In genomic region chr11:20329711-20330110, GRCm38 (mm10) we compare ENCODE assay signal across 10 mouse cellular contexts. TPM values are rescaled to one million over a fixed set of nuclear protein-coding genes. Genes with fewer than 3 reads are reported as not detected.
DNase-seq lines count a peak whose midpoint lies in the region; ATAC-seq and TF ChIP-seq lines count a peak whose summit lies in the region.
"Had no signal": no experiment of that assay in that cellular context is flagged by ENCODE, and none has a peak within 500 bp of the region (broad histone marks: within the 10 kb centered on the region; RNA-seq: fewer than 3 reads in every experiment).

No protein-coding gene starts in this region.

- TF ChIP-seq CTCF in lung, adult 2 months (IDR thresholded peaks at IDR 0.05; ENCODE audit: insufficient read depth, low read length) = no peak
- TF ChIP-seq CTCF in hindbrain, postnatal 0 days (IDR thresholded peaks at IDR 0.05; ENCODE audit: low read depth) = no peak

- 79% methylated on average over 5 of the region's 5 CpGs for WGBS in lung, embryonic 15.5 days
- 72% methylated on average over 5 of the region's 5 CpGs for WGBS in lung, adult 2 months
- 97% methylated on average over 5 of the region's 5 CpGs for WGBS in forebrain, embryonic 14.5 days
- WGBS in hindbrain, postnatal 0 days = 85% methylated on average over 5 of the region's 5 CpGs
- WGBS in neural tube, embryonic 14.5 days = 86% methylated on average over 5 of the region's 5 CpGs

- H3K4me1 ChIP-seq in lung, embryonic 15.5 days = peaks cover 30% of the 10 kb centered on the region
- no peaks in the 10 kb centered on the region for H3K4me1 ChIP-seq in lung, adult 2 months (ENCODE audit: control insufficient read depth, insufficient read depth, low read length)
- peaks cover 26% of the 10 kb centered on the region for H3K4me1 ChIP-seq in forebrain, embryonic 14.5 days (ENCODE audit: control insufficient read depth, insufficient read depth, low read length)
- peaks cover 15% of the 10 kb centered on the region for H3K4me1 ChIP-seq in hindbrain, postnatal 0 days (ENCODE audit: insufficient read depth, low read length)
- H3K4me1 ChIP-seq in neural tube, embryonic 14.5 days (ENCODE audit: control insufficient read depth, insufficient read depth, low read length) = peaks cover 7% of the 10 kb centered on the region

- no peak overlapping the region for H3K4me3 ChIP-seq in lung, embryonic 15.5 days
- H3K4me3 ChIP-seq in lung, adult 2 months (replicated peaks; ENCODE audit: extremely low read depth, low read depth, low read length) = no peak overlapping the region
- H3K4me3 ChIP-seq in forebrain, embryonic 14.5 days (ENCODE audit: low read depth, low read length) = no peak overlapping the region
- peak overlapping the region; percentile 80 for H3K4me3 ChIP-seq in hindbrain, postnatal 0 days (ENCODE audit: low read length)
- H3K4me3 ChIP-seq in neural tube, embryonic 14.5 days (ENCODE audit: low read depth, low read length) = peak overlapping the region; percentile 11; the same call in 1 of the 2 replicates

- TF ChIP-seq POLR2A in lung, adult 2 months (IDR thresholded peaks at IDR 0.05; ENCODE audit: borderline replicate concordance, extremely low read depth, low read depth, low read length) = no peak

- H3K4me2 ChIP-seq in lung, embryonic 15.5 days = peak overlapping the region; percentile 92
- peak overlapping the region; percentile 64 for H3K4me2 ChIP-seq in forebrain, embryonic 14.5 days (ENCODE audit: low read length)
- peak overlapping the region; percentile 78 for H3K4me2 ChIP-seq in hindbrain, postnatal 0 days (ENCODE audit: low read depth, low read length)
- H3K4me2 ChIP-seq in neural tube, embryonic 14.5 days (ENCODE audit: low read depth, low read length) = peak overlapping the region; percentile 76; the same call in 1 of the 2 replicates

- no peaks in the 10 kb centered on the region for H3K36me3 ChIP-seq in lung, embryonic 15.5 days
- H3K36me3 ChIP-seq in forebrain, embryonic 14.5 days (ENCODE audit: control insufficient read depth, insufficient read depth, low read length) = no peaks in the 10 kb centered on the region
- no peaks in the 10 kb centered on the region for H3K36me3 ChIP-seq in hindbrain, postnatal 0 days (ENCODE audit: insufficient read depth, low read length)
- H3K36me3 ChIP-seq in neural tube, embryonic 14.5 days (ENCODE audit: control insufficient read depth, insufficient read depth, low read length) = no peaks in the 10 kb centered on the region
- H3K36me3 ChIP-seq: heart, embryonic 10.5 days had no signal

- no peak for DNase-seq in lung, adult 2 months
- no peak for DNase-seq in forebrain, embryonic 14.5 days (ENCODE audit: low spot score)
- DNase-seq in hindbrain, postnatal 0 days (ENCODE audit: low spot score) = no peak
- no peak for DNase-seq in MN1 (ENCODE audit: low spot score)
- no peak for DNase-seq in frontal cortex, postnatal 14 days (ENCODE audit: low spot score in 2 of 2)
- DNase-seq: cerebellum, postnatal 36 days; kidney, adult 9 months had no signal

- ATAC-seq in lung, embryonic 15.5 days (ENCODE audit: borderline replicate concordance, extremely low read depth, low FRiP score, low TSS enrichment) = no peak
- no peak for ATAC-seq in forebrain, embryonic 14.5 days
- ATAC-seq in hindbrain, postnatal 0 days = no peak
- ATAC-seq in neural tube, embryonic 14.5 days (ENCODE audit: low read depth) = no peak

- no peaks in the 10 kb centered on the region for H3K9me3 ChIP-seq in lung, embryonic 15.5 days
- H3K9me3 ChIP-seq in forebrain, embryonic 14.5 days (replicated peaks; ENCODE audit: control insufficient read depth, low read length) = no peaks in the 10 kb centered on the region
- no peaks in the 10 kb centered on the region for H3K9me3 ChIP-seq in hindbrain, postnatal 0 days (ENCODE audit: low read length)
- H3K9me3 ChIP-seq in neural tube, embryonic 14.5 days (ENCODE audit: control insufficient read depth, low read length) = no peaks in the 10 kb centered on the region
- H3K9me3 ChIP-seq: heart, embryonic 10.5 days had no signal

- H3K27me3 ChIP-seq in lung, embryonic 15.5 days = no peaks in the 10 kb centered on the region
- H3K27me3 ChIP-seq in forebrain, embryonic 14.5 days (replicated peaks; ENCODE audit: control insufficient read depth, insufficient read depth, low read length) = no peaks in the 10 kb centered on the region
- no peaks in the 10 kb centered on the region for H3K27me3 ChIP-seq in hindbrain, postnatal 0 days (ENCODE audit: insufficient read depth, low read length)
- H3K27me3 ChIP-seq in neural tube, embryonic 14.5 days (ENCODE audit: control insufficient read depth, insufficient read depth, low read length) = no peaks in the 10 kb centered on the region

- H3K9ac ChIP-seq in lung, embryonic 15.5 days = no peak overlapping the region
- no peak overlapping the region for H3K9ac ChIP-seq in forebrain, embryonic 14.5 days (ENCODE audit: low read length)
- H3K9ac ChIP-seq in hindbrain, postnatal 0 days (replicated peaks; ENCODE audit: low read length) = no peak overlapping the region; the same call in 1 of the 2 replicates
- no peak overlapping the region for H3K9ac ChIP-seq in neural tube, embryonic 14.5 days (replicated peaks; ENCODE audit: low read depth, low read length)

- no peak overlapping the region for H3K27ac ChIP-seq in lung, embryonic 15.5 days
- H3K27ac ChIP-seq in forebrain, embryonic 14.5 days (ENCODE audit: low read depth, low read length) = no peak overlapping the region
- H3K27ac ChIP-seq in hindbrain, postnatal 0 days = no peak overlapping the region
- no peak overlapping the region for H3K27ac ChIP-seq in neural tube, embryonic 14.5 days (ENCODE audit: low read depth, low read length)
- H3K27ac ChIP-seq: heart, embryonic 10.5 days had no signal

RNA-seq across cellular contexts. Expression of gene Slc1a4, which starts 2.8 kb away (rescaled TPM):
- 18.6 and 19.7 TPM in 2 replicates for polyA plus RNA-seq in lung, embryonic 15.5 days (2015; fragmentation: Nextera tagmentation; extraction: Ambion mirVana)
- polyA plus RNA-seq in lung, adult 2 months (2012; rRNA removed) = 7.5 and 12.5 TPM in 2 replicates
- 42.7 and 53.3 TPM in 2 replicates for polyA plus RNA-seq in forebrain, embryonic 14.5 days (2014; fragmentation: Nextera tagmentation; extraction: Ambion mirVana)
- total RNA-seq in hindbrain, postnatal 0 days (2014; rRNA removed) = 199 and 217 TPM in 2 replicates
- polyA plus RNA-seq in hindbrain, postnatal 0 days (2015; fragmentation: Nextera tagmentation; extraction: Ambion mirVana) = 70.5 and 71.4 TPM in 2 replicates
- 56.9 and 63.6 TPM in 2 replicates for polyA plus RNA-seq in neural tube, embryonic 14.5 days (2014; fragmentation: Nextera tagmentation; extraction: Ambion mirVana)

Comparison
In these comparisons a context has a peak if more than half of its experiments do, and no peak if none do; other contexts are left out.
1. H3K4me3 ChIP-seq: peak in hindbrain, postnatal 0 days (single experiment) and neural tube, embryonic 14.5 days (single experiment); none in lung, embryonic 15.5 days (single experiment), lung, adult 2 months (single experiment) and forebrain, embryonic 14.5 days (single experiment).
2. Peak in every context shown above with its lines, with median percentiles within 50 percentile points of each other: H3K4me2 ChIP-seq.